Mouse (Mus musculus): ENCODE measurements around the gene Mkrn2os.

Mkrn2os gene

GRCm38 (mm10) chr6:115582328-115583115, 9.9 kb downstream of the Mkrn2os start:
- in situ Hi-C loops (cut with MboI, MseI): no loop called here

DNA sequence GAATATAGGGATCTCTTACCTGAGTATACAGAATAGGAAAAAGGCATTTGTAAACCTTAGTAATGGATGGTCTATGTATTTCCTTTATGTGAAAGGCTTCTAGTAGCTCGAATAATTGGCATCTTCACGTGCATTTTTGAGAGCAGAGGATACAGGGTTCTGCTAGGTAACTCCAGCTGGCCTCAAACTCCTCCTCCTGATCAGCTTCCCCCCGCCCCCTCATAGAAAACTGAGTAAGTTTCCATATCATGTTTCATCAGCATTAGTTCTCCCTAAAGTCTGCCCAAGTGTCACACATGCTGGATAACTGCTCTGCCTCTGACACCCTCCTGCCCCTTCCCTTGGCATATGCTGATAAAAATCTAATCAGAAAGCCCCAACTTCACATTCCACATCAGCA, 11.6 kb downstream of the Mkrn2os start:
- in situ Hi-C loops (cut with MboI, MseI): no loop called here

DNA sequence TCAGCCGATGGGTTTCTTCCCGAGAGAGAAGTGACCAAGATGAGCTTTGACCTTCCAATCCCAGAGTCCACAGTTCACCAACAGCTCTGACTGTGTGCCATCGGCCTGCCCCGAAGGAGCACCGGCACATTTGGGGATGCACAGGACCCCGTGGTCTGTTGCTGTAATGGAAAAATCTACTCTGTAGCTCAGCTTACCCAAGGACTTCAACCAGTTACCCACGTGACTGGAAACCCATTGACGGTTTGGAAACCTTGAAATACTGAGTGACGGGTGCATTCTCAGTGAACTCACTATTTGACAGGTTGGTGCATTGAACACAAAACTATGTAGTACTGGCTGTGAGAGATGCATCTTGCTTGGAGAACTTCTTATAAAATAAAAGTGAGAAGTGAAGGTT, 14.4 kb downstream of the Mkrn2os start:
- in situ Hi-C loops (cut with MboI, MseI): no loop called here

DNA sequence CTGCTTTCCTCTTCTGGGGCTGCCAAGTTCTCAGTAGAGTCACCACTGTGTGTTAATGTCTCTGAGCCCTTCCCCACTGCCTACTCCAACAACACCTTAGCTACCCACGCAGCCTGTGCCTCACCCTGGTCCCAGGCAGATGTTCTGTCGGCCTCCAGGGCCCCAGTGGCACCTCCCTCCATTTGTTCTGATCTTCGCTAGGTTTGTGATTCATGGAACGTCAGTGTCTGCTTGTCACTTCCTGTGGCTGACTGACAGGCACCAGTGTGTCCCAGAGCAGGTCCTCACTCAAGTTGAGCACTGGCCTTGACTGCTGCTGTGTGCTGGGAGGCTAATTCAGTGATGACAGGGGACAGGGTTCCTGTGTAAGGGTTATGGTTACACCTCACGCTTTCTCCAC, 15.0 kb downstream of the Mkrn2os start:
- in situ Hi-C loops (cut with MboI, MseI): no loop called here

GRCm38 (mm10) chr6:115574171-115574570, 18.2 kb downstream of the Mkrn2os start:
- in situ Hi-C loops (cut with MboI, MseI): no loop called here

GRCm38 (mm10) chr6:115565479-115566045, 26.8 kb downstream of the Mkrn2os start:
- in situ Hi-C loops (cut with MboI, MseI): no loop called here

DNA sequence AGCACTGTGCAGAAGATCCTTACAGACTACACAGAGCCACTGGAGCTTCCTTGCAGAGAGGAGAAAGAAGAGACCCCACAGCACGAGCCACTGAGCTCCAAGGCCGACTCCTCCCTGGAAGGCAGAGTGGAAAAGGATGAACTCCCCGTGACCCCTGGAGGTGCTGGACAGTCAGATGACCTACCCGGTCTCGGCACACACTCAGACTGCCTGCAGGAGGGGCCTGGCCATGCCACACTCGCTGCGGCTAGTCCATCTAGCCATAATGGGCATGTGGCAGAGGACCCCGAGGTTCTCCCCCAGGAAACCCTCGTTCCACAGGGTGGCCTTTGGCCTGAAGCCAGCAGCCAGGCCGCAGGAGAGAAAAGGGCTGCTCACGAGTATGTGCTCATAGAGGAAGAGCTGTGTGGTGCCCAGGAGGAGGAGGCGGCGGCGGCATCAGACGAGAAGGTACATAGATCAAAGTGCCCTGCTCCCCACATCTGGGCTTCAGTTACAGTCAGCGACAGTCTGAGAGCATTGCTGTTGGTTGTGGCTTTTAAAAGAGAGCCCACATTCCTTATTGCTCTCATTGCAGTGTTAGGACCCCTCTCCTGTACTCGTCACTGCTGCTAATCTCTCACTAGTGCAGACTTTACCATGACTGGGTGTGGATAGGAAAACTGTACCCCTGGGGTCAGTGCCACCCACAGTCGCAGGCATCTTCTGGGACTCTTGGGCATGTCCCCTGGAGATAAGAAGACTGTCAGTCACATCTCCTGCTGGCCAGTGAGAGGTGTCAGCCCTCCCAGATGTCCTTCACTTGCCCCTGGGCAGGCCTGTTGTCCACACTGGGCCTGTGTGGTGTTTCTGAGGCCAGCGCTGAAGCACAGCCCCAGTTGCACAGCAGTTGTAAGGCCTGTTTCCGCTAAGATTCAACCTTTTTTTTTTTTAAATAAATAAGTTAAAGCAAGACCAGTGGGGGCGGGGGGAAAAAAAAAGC, 32.4 kb downstream of the Mkrn2os start:
- in situ Hi-C loops (cut with MboI, MseI): no loop called here

GRCm38 (mm10) chr6:115558176-115558575, 34.2 kb downstream of the Mkrn2os start:
- in situ Hi-C loops (cut with MboI, MseI): no loop called here

DNA sequence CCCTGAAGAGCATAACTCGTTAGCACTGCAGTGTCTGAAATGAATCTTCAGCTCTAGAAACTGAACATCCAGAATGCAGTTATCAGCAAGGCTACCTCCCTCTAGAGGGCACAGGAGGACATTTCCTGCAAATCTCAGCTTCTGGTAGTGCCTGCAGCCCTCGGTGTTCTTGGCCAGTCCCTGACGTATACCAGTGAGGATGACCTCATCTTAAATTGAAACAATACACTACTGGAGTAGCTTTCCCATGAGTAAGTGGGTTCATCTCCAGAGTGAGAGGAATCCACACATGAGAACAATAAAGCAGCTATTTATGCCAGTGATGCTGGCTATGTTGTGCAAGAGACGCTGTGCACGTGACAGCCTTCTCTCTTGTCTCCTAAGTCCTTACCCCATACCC, 36.9 kb downstream of the Mkrn2os start:
- in situ Hi-C loops (cut with MboI, MseI): no loop called here

DNA sequence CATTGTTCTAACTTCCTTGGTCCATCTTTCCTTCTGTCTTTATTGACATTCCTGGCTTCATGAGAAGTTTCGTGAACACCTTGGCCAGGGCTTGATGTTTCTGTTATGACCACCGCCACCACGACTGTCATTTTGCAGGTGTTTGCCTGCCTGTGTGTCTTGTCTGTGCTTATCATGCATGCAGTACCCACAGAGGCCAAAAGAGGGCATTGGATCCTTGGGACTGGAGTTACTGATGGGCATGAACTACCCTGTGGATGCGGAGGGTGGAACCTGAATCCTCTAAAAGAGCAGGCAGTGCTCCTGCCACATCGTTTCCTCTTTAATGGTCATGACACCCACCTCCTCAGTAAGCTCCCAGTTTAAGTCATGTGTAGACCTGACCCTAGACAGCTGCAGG, 46.1 kb downstream of the Mkrn2os start:
- in situ Hi-C loops (cut with MboI, MseI): loop anchor here (10.0 kb wide), 1 partner anchor 549 kb away; no protein-coding TSS in a partner anchor

GRCm38 (mm10) chr6:115544442-115544970, 47.9 kb downstream of the Mkrn2os start, which contains the start of gene Tsen2:
TSS of gene Tsen2 (plus strand) at chr6:115544664.
- in situ Hi-C loops (cut with MboI, MseI): loop anchor here (10.0 kb wide), 1 partner anchor 550 kb away; no protein-coding TSS in a partner anchor

- in situ Hi-C loops (cut with MboI, MseI): loop anchor here (10.0 kb wide), 1 partner anchor 552 kb away; no protein-coding TSS in a partner anchor
Observed at GRCm38 (mm10) chr6:115542341-115542740, 50.0 kb downstream of the Mkrn2os start.

DNA sequence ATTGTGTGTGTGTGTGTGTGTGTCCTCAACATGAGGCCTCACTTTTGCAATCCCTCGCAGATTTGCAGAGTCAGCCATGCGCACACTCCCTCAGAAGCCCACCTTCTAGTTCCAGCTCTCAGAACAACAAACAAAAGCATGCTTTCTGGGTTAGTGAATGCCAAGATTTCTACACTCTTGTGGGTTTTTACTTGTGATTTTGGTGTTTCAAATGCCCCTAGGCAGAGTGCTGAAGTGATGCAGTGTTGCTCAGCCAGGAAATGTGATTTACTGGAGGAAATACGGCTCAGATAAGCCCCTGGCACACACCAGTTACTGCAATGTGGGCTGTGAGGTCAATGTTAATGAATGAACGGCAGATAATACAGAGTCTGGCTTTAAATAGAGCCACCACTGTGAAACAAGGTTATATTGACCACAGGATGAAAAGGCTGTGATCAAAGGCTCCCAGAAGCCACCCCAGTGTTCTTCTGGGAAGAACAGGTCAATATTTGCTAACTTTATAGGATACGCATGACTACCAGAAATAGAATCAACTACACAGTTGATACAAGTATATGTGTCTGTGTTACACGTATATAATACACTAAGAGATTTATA, 50.6 kb downstream of the Mkrn2os start:
- in situ Hi-C loops (cut with MboI, MseI): loop anchor here (10.0 kb wide), 1 partner anchor 553 kb away; no protein-coding TSS in a partner anchor

DNA sequence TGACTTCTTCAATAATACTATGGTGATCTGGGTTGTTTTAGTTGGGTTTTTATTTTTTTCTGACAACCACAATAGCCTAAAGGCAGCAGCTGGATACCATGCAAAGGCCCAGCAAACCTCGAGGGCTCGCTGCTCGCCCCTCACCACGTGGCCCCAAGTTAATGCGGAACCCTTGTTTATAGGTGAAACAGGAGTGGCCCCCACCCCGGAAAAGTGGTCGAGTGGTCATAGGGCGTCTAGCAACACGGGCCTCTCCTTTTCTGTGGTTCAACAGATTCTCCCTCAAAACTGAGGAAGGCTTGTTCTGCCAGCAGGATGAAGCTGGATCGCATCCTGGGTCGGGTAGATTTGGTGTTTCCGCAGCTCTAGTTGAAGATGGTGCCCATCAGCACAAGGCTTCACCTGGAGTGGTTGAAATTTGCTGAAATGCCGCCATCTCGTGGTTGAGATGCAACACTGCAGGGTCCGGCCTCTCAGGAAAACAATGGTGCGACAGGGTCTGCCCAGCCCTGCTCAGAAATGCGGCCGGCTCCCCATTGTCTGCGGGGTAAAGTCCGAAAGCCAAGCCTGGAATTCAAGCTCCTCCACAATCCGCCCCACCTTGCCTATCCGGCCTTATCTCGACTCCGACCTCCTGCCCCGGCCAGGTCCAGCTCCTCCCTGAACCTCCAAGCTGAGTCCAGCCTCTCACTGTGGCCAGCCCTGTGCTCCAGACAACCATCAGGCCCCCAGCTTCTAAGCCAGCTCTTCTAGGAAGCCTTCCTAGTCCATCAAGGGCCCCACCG, 53.5 kb downstream of the Mkrn2os start:
- in situ Hi-C loops (cut with MboI, MseI): loop anchor here (10.0 kb wide), 2 partner anchors 174 to 314 kb away; partner anchors contain the start of genes Gm17482 and Pparg

DNA sequence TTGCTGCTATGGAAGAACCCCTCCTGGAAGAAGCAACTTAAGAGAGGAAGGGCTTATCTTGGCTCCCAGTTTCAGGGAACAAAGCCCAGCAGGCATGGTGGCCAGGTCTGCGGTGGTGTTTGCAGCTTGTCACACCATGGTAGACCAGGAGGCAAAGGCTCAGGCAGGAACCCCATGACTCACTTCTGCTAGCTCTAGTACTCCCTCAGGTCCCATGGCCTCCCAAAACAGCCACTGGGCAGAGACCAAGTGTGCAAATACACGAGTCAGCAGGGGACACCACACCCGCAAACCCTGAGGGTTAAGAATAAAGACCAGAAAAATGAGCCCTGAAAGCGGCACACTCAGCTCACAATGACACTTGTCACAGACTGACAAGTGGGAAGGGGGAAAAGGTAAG, 56.2 kb downstream of the Mkrn2os start:
- in situ Hi-C loops (cut with MboI, MseI): loop anchor here (10.0 kb wide), 2 partner anchors 171 to 311 kb away; partner anchors contain the start of genes Gm17482 and Pparg

DNA sequence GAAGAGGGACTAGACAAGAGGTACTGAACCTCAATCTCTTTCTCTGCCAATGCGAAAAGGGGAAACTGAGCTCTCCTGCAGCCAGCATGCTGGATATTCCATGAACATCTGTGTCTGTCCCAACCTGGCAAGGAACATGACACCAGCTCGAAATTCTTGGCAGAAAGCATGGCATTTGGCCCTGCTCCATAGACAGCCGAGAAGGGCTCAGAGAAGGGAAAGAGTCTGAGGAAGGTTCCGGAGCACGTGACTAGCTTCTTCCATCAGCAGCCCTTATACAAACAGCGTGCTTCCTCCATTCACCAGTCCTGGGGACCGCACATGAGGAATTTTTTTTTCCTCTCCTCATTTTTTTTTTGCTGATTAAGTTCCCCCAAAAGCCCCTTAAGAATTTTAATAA, 57.8 kb downstream of the Mkrn2os start:
- in situ Hi-C loops (cut with MboI, MseI): loop anchor here (10.0 kb wide), 2 partner anchors 170 to 310 kb away; partner anchors contain the start of genes Gm17482 and Pparg
